Mouse (Mus musculus) spleen, postnatal 4 days (tissue): Measurements from ENCODE around the gene Hck.
A peak's percentile ranks its signal among the peaks of the same experiment; 100 is the strongest.

Source experiments
- DNase-seq, 2 experiments: peaks; one replicate each; pipeline ENCODE4 v3.0.0; 2022; ENCODE audit warnings: low spot score in 2 of 2

Hck gene

DNA sequence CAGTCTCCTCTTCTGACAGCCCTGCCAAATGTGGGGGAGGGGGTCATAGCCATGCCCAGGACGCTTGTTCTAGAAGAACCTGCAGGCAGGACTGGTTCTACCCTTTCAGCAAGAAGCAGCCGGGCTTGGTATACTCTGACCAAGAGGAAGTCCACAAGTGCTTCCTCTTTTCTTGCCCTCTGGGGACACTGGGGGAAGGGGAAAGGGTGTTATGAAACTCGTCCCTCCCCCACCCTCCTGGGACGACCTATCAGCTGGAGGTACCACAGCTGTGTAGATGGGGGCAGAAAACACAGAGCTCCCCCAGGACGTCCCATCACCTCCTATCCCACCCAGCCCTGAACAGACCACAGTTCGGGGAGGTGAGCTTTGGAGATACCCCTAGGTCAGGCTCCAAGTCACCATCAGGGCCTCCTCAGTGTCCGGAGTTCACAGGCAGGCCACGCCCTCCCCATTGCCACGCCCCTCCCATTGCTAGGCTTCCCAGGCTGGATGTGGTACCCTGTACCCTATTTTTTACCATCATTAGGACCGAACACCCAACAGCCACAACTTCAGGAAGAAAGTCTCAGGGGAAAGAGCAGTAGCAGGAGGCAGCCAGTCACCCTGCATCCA, 17.6 kb upstream of the Hck start:
- peak; percentile 79 to 84 for DNase-seq

GRCm38 (mm10) chr2:153107046-153107766, 1.1 kb upstream of the Hck start:
- DNase-seq = peak in 1 of 2 experiments; percentile 55

- DNase-seq = peak in 1 of 2 experiments; percentile 50
Observed at GRCm38 (mm10) chr2:153107802-153108201, 466 bp upstream of the Hck start.

DNA sequence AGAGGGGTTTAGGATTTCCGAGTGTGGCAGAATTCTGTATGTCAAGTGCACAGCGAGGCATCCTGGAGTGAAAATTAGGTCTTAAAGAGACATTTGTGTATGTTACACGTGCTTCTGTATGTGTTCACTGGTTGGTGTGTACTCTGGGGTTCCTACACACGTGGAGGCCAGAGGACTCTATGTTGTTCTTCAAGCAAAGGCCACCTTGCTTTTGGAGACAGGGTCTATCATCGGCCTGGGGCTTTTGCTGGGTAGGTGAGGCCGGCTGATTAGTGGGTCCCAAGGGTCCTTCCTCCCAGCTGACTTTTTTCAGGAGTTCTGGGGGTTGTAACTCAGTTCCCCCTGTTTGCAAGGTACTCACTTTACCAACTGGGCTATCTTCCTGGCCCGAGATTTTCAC, 1.3 kb downstream of the Hck start:
- peak in 1 of 2 experiments; percentile 52 for DNase-seq

GRCm38 (mm10) chr2:153111298-153111697, 3.0 kb downstream of the Hck start:
- DNase-seq = peak in 1 of 2 experiments; percentile 33

DNA sequence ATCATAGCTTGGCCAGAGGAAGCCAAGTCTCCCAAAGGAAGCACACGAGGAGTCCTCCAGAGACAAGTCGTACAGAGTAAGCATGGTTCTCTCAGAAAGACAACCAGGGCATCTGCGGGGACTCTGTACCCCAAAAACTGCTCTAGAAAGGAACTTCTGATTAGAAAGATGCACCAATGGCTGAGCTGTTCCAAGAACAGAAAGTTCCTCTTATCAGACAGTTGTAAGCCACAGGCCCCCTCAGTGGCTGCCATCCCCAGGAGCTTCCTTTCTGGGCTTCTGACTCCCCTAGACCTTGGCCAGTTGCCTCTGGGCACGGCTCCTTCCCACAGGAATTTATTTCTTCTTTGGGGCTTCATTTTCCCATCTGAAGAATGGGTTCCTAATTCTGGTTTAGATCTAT, 7.4 kb downstream of the Hck start:
- peak in 1 of 2 experiments; percentile 58 for DNase-seq

DNA sequence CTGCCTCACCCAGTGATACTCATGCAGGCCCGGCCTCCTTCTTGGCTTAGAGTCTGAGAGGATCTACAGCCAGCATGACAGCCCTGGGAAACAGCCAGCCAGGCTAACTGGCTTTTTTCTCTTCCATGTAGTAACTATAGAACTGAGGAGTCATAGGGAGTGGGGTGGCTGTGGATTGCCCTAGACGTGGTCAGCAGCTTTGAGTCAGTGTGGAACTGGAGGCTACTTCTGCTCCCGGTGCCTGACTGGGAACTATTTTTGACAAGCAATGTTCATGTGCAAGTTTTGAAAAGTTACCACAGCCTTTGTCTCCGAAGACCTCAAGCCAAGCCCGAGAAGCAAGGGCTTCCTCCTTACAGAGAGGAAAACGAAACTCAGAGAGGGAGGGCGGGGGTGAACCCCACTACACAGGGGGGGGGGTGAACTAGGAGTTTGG, 8.8 kb downstream of the Hck start:
- peak; percentile 37 to 67 for DNase-seq

- no peak for DNase-seq
Observed at GRCm38 (mm10) chr2:153119488-153119887, 11.2 kb downstream of the Hck start.

- DNase-seq = peak in 1 of 2 experiments; percentile 37
Observed at GRCm38 (mm10) chr2:153120126-153120525, 11.9 kb downstream of the Hck start.

- DNase-seq = peak in 1 of 2 experiments; percentile 37
Observed at GRCm38 (mm10) chr2:153121821-153122615, 13.8 kb downstream of the Hck start.

DNA sequence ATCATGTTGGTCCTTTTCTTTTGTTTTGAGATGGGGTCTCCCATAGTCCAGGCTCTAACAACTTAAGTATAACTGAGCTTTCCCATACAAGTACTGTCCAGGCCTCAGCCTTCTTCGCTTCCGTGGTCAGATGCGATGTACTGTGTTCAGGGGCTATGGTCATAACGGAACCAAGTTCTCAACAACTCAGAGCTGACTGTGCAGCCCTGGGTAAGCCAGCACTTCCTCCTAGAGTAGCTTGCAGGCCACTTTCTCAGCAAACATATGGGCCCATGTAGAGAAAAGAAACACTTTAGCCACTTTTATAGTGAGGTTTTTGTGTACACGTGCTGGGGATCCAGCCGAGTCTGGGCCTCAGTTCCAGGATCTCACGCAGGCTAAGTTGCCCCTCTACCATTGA, 14.4 kb downstream of the Hck start:
- DNase-seq = no peak

- DNase-seq = no peak
Observed at GRCm38 (mm10) chr2:153125875-153126274, 17.6 kb downstream of the Hck start.

- DNase-seq = peak in 1 of 2 experiments; percentile 30
Observed at GRCm38 (mm10) chr2:153131019-153131418, 22.8 kb downstream of the Hck start.

DNA sequence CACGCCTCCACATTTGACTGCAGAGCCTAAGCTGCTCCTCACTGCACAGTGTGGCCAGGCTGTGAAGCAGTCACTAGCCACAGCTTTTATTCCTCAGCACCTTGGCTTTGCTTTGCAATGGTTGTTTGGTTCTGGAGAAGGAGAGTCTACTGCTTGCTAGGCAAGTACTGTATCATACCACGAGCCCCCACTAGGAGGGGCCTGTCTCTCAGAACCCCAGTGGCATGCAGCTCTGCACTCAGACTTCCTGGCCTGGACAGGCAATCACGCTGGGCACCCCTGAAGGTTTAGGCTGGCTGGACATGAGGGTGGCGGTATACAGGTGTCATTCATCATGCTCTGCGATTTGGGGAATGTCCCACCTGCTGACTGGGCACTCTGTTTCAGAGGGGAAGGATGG, 26.0 kb downstream of the Hck start:
- DNase-seq = no peak

- DNase-seq = no peak
Observed at GRCm38 (mm10) chr2:153136211-153136610, 27.9 kb downstream of the Hck start.

DNA sequence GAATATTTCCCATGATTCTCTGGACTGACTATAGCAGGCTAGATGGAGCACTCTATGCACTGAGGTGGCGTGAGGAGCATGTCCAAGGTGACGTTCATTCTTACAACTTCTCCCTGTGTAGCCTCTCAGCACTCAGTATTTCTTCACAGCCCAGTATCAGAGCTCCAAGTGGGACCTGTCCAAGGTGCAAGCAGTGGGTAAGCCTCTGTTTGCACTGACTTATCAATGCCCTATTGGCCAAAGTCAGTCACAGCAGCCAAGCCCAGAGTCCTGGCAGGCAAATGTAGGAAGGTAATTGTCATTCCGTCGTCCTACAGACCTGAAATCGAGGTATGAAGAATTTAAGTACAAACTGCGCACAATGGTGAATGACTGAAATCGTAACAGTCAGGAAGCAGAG, 30.9 kb downstream of the Hck start:
- DNase-seq = no peak

DNA sequence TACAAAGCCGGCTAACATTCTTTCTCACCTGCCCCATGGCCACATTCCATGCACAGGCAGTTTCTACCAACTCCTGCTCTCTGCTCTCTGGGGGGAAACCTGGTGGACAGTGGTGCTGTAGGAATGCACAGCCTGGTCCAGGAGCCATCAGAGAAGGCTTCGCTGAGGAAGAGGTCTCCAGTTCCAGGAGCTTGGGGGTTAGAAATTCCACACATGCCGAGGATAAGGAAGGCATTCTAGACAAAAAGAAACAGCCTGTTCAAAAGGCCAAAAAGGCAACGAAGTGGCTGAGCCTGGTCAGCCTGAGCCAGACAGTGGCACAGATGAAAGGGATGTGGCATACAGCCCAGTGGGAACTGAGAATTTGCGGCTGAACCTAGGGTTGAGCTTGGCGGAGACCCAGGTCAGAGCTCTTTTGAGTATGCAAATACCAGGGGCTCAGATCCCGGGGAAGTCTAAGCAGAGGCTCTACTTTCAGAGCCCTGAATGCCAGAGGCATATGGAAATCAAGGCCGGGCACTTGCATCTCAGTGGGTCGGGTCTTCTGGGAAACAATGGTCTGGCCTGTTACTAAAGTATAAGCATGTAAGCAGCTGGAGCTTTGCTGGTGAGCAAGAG, 31.8 kb downstream of the Hck start:
- no peak for DNase-seq

DNA sequence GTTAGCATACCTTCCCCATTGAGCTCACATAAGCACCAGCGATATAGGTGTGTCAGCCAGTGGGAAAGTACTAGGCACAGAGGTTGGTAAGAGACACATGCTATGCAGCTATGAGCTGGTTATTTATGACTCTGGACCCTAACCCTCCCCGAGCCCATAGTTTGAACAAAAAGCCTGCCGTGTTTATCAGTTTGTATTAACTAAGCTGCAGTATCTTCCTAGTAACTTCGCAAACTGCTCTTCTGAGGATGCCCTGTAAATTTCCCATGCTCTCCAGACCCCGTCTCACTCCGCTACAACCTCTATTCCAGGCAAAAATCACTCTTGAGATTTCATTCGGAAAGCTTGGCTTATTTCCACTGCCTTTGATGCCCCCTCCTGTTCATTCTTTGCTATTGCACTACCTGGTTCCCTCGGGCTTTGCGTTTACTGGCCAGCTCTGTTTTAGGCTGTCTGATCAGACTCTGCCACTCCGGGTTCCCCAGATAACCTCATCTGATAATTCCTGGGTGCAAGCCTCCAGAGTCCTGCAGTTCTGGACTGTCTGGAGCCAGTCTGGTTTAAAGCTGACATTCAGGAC, 34.4 kb downstream of the Hck start:
- DNase-seq = peak in 1 of 2 experiments; percentile 48

GRCm38 (mm10) chr2:153145346-153145745, 37.1 kb downstream of the Hck start:
- DNase-seq = no peak

DNA sequence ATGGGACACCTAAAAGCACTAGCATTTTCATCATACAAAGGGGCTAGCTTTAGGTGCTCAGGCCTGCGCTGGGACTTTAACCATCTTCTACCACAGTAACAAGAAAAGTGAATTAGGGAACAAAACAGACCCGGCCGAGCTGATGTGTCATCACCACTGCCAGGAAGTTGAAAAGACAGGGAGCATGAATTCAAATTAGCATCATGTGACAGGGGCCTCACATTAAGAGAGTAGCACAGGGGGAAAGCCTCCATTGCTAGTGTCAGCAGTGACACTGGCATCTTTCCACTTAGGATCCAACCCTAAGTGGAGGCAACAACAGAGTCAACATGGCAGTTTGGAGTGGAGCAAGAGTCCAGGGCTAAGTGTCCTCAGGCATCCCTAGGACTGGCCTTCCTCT, 39.0 kb downstream of the Hck start:
- no peak for DNase-seq

- peak; percentile 70 to 86 for DNase-seq
Observed at GRCm38 (mm10) chr2:153147715-153148114, 39.4 kb downstream of the Hck start.

GRCm38 (mm10) chr2:153149742-153150141, 41.5 kb downstream of the Hck start:
- DNase-seq = no peak
